Mouse (Mus musculus) midbrain, postnatal 0 days (tissue): ENCODE results near the gene Pafah1b3. TPM values are rescaled to one million over a fixed set of nuclear protein-coding genes. Genes with fewer than 3 reads are reported as not detected.
A peak's percentile ranks its signal among the peaks of the same experiment; 100 is the strongest.

Experiments used
- ATAC-seq: fragments of 200-750 bp; cut with Nextera tagmentation; 2 replicates; pipeline ENCODE4 v1.8.0; 2017; ENCODE audit warnings: moderate number of reproducible peaks, mild to moderate bottlenecking, moderate TSS enrichment, moderate library complexity; ENCODE audit not compliant: low FRiP score
- DNase-seq: peaks from one replicate; pipeline ENCODE4 v3.0.0-alpha.2; 2015; ENCODE audit warnings: low spot score
- H3K27ac ChIP-seq: fragments of 300-500 bp; sonication (generic); 2 replicates; pipeline ENCODE4 v1.5.1; 2014; ENCODE audit warnings: low read depth, mild to moderate bottlenecking, low read length, mixed read lengths
- H3K27me3 ChIP-seq: fragments of 300-500 bp; sonication (generic); 2 replicates; pipeline ENCODE4 v1.6.1; 2014; ENCODE audit warnings: low read length, control low read depth, mixed read lengths; ENCODE audit not compliant: insufficient read depth
- H3K36me3 ChIP-seq: fragments of 300-500 bp; sonication (generic); 2 replicates; pipeline ENCODE4 v1.6.1; 2014; ENCODE audit warnings: low read length, control low read depth, mixed read lengths; ENCODE audit not compliant: insufficient read depth
- H3K4me1 ChIP-seq: fragments of 300-500 bp; sonication (generic); 2 replicates; pipeline ENCODE4 v1.6.1; 2014; ENCODE audit warnings: mild to moderate bottlenecking, control low read depth, antibody characterized with exemption, low read length, mixed read lengths; ENCODE audit not compliant: insufficient read depth
- H3K4me2 ChIP-seq: fragments of 300-500 bp; sonication (generic); 2 replicates; pipeline ENCODE4 v1.6.1; 2014; ENCODE audit warnings: low read depth, mild to moderate bottlenecking, low read length, mixed read lengths; ENCODE audit not compliant: poor library complexity, severe bottlenecking
- H3K4me3 ChIP-seq: fragments of 300-500 bp; sonication (generic); 2 replicates; pipeline ENCODE4 v1.5.1; 2014; ENCODE audit warnings: low read depth, mild to moderate bottlenecking, low read length, moderate library complexity
- H3K9ac ChIP-seq: fragments of 300-500 bp; sonication (generic); replicated peaks from 2 replicates; pipeline ENCODE4 v1.6.1; 2014; ENCODE audit warnings: mild to moderate bottlenecking, low read length, moderate library complexity, mixed read lengths; ENCODE audit not compliant: poor library complexity, severe bottlenecking
- H3K9me3 ChIP-seq: fragments of 300-500 bp; sonication (generic); 2 replicates; pipeline ENCODE4 v1.6.1; 2016; ENCODE audit warnings: low read length, control low read depth
- CTCF ChIP-seq: IDR thresholded peaks from 2 replicates; pipeline ENCODE4 v1.5.1; 2016; ENCODE audit warnings: antibody characterized with exemption, mild to moderate bottlenecking
- WGBS: fragments of 180-500 bp; shearing (Covaris S2); extraction: QIAGEN DNeasy Blood & Tissue Kit; methylation state at CpG from one replicate; pipeline ENCODE4 v1.1.7; 2014; 5-methylcytosine and 5-hydroxymethylcytosine counted together
- polyA plus RNA-seq: library from polyadenylated mRNA; unstranded; fragments of >200 nt; fragmentation: Nextera tagmentation; extraction: Ambion mirVana; gene quantifications from 2 replicates; pipeline ENCODE4 v1.2.1, GENCODE M21; 2015
- total RNA-seq: library from RNA; depleted of rRNA; stranded (reverse); fragments of >200 nt; gene quantifications from 2 replicates; pipeline ENCODE4 v1.2.3, GENCODE M21; 2014

The Pafah1b3 gene
- total and polyA plus RNA-seq, 2 experiments from 2014 or later, result 604 to 661 TPM

DNA sequence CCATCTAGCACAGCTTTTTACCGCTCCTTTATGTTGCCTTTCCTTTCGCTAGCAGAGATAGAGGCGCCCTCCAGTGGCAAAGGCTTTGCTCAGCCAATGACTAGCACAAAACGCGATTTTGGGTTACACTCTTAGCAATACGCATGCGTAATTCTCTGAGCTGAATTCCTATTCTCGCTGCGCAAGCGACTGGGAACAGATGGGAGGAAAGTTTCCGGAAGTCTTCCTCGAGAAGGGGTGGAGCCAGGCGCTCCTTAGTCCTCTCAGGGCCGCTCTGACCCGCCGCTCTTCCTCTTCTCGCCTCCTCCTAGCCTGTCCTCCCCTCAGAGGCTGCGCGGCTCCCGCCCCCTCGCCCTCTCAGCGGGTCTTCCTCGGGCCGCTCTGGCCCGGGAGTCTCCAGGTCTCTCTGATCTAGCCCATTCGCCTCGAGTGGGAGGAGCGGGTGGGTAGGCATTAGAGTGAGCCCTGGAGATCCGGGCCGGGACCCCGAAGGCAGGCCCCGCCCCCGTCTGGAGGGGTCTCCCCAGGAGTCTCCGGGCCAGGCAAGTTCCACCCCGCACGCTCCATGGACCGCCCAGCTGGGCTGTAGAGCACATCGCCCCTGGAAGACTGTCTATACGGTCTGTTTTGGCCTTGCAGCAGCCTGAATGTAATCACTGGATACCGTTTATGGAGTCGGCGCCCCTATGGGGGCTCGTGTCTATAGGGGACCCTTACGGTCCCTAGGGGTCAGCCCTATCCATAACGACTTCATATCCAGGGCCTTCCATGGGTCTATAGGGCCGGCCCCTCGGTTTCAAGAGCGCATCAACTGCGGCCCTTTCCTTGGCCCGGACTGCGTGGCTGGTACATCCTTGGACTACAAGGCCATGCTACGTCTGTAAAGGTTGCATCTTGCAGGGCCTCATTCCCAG lies 19.0 kb upstream of the Pafah1b3 start, which contains the start of gene Megf8:
Gene Megf8, plus strand, starts transcription at position 633 of the 914 bp plus-strand sequence.
- ATAC-seq, result peak; percentile 97
- Histone ChIP-seq H3K4me2 (peak within 1 kb of the TSS; percentile 97), H3K9ac (peak within 1 kb of the TSS; percentile 92), H3K27me3 (peaks cover 18% of the 10 kb centered on the region; the same call in 1 of the 2 replicates), H3K27ac (peak within 1 kb of the TSS; percentile 89), H3K4me3 (peak within 1 kb of the TSS; percentile 73), H3K4me1 (peaks cover 8% of the 10 kb centered on the region; the same call in 1 of the 2 replicates), H3K36me3 (0 out of 2 replicates have a peak, but pooled peaks cover 17% of the 10 kb centered on the region), H3K9me3 (no peaks in the 10 kb centered on the region)
- TF ChIP-seq CTCF, result peak; percentile 98
- WGBS, result 1% methylated on average over 51 of the region's 52 CpGs
- peak; percentile 100 for DNase-seq

DNA sequence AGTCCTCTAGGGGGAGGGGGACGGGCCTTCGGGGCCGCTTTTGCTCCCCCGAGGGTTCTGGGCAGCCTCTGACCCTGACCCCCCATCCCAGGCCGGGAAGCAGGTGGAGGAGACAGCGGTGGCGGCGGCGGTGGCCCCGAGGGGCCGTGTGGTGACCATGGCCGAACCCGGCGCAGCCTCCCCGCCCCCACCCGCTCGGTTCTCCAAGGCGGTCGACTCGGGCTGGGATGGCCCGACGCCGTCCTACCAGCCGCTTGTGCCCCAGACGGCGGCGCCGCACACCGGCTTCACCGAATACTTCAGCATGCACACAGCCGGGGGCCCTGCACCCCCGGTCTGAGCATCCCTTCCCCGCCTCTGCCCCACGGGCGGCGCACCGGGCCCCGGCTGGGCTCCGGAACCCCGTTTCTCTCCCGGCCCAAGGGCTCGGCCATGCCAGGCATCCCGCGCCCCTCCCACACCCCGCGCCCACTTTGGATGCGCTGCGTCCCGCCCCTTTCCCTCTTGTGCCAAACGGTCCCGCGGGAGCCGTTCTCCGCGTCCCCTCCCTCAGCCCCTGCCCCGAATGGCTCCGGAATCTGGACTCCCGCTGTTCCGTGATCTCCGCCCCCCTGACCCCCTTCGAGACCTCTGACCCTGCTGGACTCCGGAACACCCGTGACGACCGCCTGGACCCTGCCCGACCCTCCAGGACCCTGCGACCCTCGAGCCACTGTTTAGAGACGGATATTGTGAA lies 17.7 kb upstream of the Pafah1b3 start:
- WGBS, result 3% methylated on average over 62 of the region's 69 CpGs
- Histone ChIP-seq H3K27ac (peak overlapping the region; percentile 74), H3K27me3 (peaks cover 22% of the 10 kb centered on the region; the same call in 1 of the 2 replicates), H3K4me1 (0 out of 2 replicates have a peak, but pooled peaks cover 2% of the 10 kb centered on the region), H3K4me3 (peak overlapping the region; percentile 22), H3K9ac (peak overlapping the region; percentile 42), H3K4me2 (peak overlapping the region; percentile 38), H3K36me3 (peaks cover 22% of the 10 kb centered on the region; the same call in 1 of the 2 replicates), H3K9me3 (no peaks in the 10 kb centered on the region)
- no peak for TF ChIP-seq CTCF
- ATAC-seq, result no peak
- DNase-seq, result no peak

DNA sequence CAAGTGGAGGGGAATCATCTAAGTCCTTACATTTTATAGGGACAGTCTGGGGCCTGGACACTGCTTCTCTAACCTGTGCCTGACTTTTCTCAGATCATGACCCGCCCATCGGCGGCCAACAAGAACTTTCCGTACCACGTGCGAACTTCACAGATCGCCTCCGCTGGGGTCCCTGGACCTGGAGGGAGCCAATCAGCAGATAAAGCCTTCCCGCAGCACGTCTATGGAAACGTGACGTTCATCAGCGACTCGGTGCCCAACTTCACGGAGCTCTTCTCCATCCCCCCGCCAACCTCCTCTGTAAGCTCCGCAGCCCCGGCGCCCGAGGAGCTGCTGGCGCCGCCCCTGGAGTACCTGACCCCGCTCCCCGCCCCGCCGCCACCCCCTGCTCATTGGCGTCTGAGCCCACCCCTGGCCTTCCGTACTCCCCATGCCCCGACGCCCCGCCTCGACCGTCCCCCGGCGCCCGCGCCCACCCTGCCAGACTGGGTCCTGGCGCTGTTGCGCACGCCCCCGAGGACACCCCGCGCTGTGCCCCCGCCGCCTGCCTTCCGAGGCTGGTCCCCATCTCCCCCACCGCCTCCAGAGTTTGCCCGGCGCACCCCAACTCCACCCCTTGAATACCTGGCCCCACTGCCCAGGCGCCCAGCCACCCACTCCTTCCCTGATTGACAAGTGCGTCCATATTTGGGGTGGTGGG lies 17.0 kb upstream of the Pafah1b3 start:
- H3K27ac ChIP-seq, result no peak overlapping the region
- 0 out of 2 replicates have a peak, but pooled peaks cover 2% of the 10 kb centered on the region for H3K4me1 ChIP-seq
- H3K4me2 ChIP-seq, result peak overlapping the region; percentile 38
- H3K36me3 ChIP-seq, result peaks cover 22% of the 10 kb centered on the region; the same call in 1 of the 2 replicates
- DNase-seq (no peak), ATAC-seq (no peak)
- H3K9ac ChIP-seq, result peak overlapping the region; percentile 42; the same call in 1 of the 2 replicates
- no peaks in the 10 kb centered on the region for H3K9me3 ChIP-seq
- peak overlapping the region; percentile 22 for H3K4me3 ChIP-seq
- WGBS, result 10% methylated on average over 40 of the region's 51 CpGs
- no peak for TF ChIP-seq CTCF
- H3K27me3 ChIP-seq, result peaks cover 22% of the 10 kb centered on the region; the same call in 1 of the 2 replicates

DNA sequence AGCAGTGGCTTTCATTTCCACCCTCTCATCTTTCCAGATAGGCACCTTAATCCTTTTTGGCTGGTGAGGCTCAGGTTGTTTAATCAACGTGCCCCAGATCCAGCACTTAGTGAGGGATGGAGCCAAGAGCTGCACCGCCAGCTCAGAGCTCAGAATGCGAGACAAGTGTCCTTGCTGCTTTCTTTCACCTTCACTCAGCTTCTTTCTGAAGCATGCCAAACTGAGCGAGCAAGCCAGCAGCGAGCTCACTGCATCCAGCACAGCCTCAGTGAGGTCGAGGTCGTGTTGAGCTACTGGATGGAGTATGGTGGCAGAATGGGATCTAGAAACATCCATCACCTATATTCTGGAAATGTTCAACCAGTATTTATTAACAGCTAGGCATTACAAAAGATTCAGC lies 15.5 kb upstream of the Pafah1b3 start:
- no peak overlapping the region for H3K27ac ChIP-seq
- no peak for ATAC-seq
- DNase-seq, result no peak
- H3K9ac ChIP-seq, result no peak overlapping the region
- TF ChIP-seq CTCF, result no peak
- H3K27me3 ChIP-seq, result peaks cover 22% of the 10 kb centered on the region; the same call in 1 of the 2 replicates
- H3K4me2 ChIP-seq, result no peak overlapping the region
- H3K9me3 ChIP-seq, result no peaks in the 10 kb centered on the region
- H3K4me1 ChIP-seq, result 0 out of 2 replicates have a peak, but pooled peaks cover 1% of the 10 kb centered on the region
- WGBS, result 45% methylated on average over 7 of the region's 7 CpGs
- H3K36me3 ChIP-seq, result peaks cover 29% of the 10 kb centered on the region; the same call in 1 of the 2 replicates
- no peak overlapping the region for H3K4me3 ChIP-seq

DNA sequence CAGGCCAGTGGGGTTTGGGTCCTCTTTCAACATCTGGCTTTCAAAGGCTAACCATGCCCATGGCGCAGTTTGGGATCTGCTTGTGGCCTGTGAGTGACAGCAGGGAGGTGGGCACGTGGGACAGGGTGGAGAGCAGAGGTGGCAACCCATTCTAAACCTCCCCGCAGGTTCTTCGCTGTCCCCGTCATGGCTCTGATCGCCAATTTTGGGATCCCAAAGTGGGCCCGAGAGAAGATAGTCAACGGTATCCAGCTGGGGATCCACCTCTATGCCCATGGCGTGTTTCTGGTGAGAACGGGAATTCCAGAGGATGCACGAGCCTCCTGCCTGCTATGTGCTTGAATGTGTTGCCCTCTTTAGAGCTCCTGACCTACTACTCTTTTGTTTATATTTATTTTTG lies 13.4 kb upstream of the Pafah1b3 start:
- H3K4me1 ChIP-seq, result no peaks in the 10 kb centered on the region
- TF ChIP-seq CTCF, result no peak
- no peaks in the 10 kb centered on the region for H3K9me3 ChIP-seq
- peaks cover 39% of the 10 kb centered on the region for H3K36me3 ChIP-seq
- peaks cover 22% of the 10 kb centered on the region; the same call in 1 of the 2 replicates for H3K27me3 ChIP-seq
- ATAC-seq, result no peak
- H3K27ac ChIP-seq, result no peak overlapping the region
- H3K4me3 ChIP-seq, result no peak overlapping the region
- H3K4me2 ChIP-seq, result no peak overlapping the region
- no peak overlapping the region for H3K9ac ChIP-seq
- DNase-seq, result no peak
- WGBS, result 85% methylated on average over 11 of the region's 11 CpGs
